Mouse (Mus musculus) midbrain, embryonic 15.5 days (tissue): ENCODE measurements at regions not wholly inside any gene's neighbourhood (a gene's known extent, or its start where the extent isn't known, plus 50 kb on each side); places are given as distances from the start of the nearest gene placed in this dataset. TPM values are rescaled to one million over a fixed set of nuclear protein-coding genes. Genes with fewer than 3 reads are reported as not detected.

Experiments
- ATAC-seq: fragments of 200-750 bp; cut with Nextera tagmentation; replicated peaks from 2 replicates; pipeline ENCODE4 v1.8.0; 2017; ENCODE audit warnings: moderate TSS enrichment
- H3K27ac ChIP-seq: fragments of 300-500 bp; sonication (generic); 2 replicates; pipeline ENCODE4 v1.5.1; 2015; ENCODE audit warnings: mild to moderate bottlenecking, inconsistent platforms
- H3K27me3 ChIP-seq: fragments of 300-500 bp; sonication (generic); replicated peaks from 2 replicates; pipeline ENCODE4 v1.6.1; 2015; ENCODE audit warnings: inconsistent platforms
- H3K36me3 ChIP-seq: fragments of 300-500 bp; sonication (generic); replicated peaks from 2 replicates; pipeline ENCODE4 v1.6.1; 2015; ENCODE audit warnings: inconsistent platforms
- H3K4me1 ChIP-seq: fragments of 300-500 bp; sonication (generic); 2 replicates; pipeline ENCODE4 v1.6.1; 2015; ENCODE audit warnings: inconsistent platforms
- H3K4me2 ChIP-seq: fragments of 300-500 bp; sonication (generic); 2 replicates; pipeline ENCODE4 v1.6.1; 2015; ENCODE audit warnings: inconsistent platforms, mild to moderate bottlenecking, moderate library complexity
- H3K4me3 ChIP-seq: fragments of 300-500 bp; sonication (generic); 2 replicates; pipeline ENCODE4 v1.5.1; 2015; ENCODE audit warnings: mild to moderate bottlenecking, inconsistent platforms
- H3K9ac ChIP-seq: fragments of 300-500 bp; sonication (generic); 2 replicates; pipeline ENCODE4 v1.6.1; 2015; ENCODE audit warnings: mild to moderate bottlenecking, inconsistent platforms
- H3K9me3 ChIP-seq: fragments of 300-500 bp; sonication (generic); 2 replicates; pipeline ENCODE4 v1.6.1; 2016; ENCODE audit warnings: inconsistent platforms
- WGBS: fragments of 180-500 bp; shearing (Covaris S2); methylation state at CpG from one replicate; pipeline ENCODE4 v1.1.7; 2015; ENCODE audit warnings: mixed read lengths; 5-methylcytosine and 5-hydroxymethylcytosine counted together
- microRNA-seq: library from miRNA; unstranded; fragments of <30 nt; microRNA quantifications from one replicate; pipeline ENCODE4, GENCODE M21; 2016

DNA sequence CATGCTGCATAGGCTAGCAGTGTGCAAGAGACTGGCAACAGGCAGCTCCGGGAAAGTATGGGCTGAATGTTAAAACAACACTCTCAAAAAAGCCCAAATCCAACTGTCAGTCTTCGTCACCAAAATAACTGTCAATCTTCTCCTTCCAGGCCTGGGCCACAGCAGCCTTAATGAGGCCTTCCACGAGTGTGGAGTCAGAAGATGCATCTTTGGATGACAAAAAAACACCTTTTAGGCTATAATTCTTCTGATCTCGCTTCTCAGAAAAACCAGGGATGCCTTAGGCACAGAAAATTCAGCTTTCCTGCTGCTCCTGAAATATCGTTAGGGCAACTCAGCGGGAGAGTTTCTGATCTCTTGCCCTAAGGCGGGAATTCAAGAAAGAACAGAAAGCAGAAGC is 82.2 kb upstream of the Zpld1 start:
- Histone ChIP-seq H3K9ac (no peak overlapping the region), H3K36me3 (no peaks in the 10 kb centered on the region), H3K9me3 (no peaks in the 10 kb centered on the region), H3K27ac (no peak overlapping the region), H3K4me3 (no peak overlapping the region), H3K27me3 (no peaks in the 10 kb centered on the region), H3K4me2 (no peak overlapping the region), H3K4me1 (no peaks in the 10 kb centered on the region)
- WGBS, result 59% methylated on average over 7 of the region's 7 CpGs
- peak; percentile 60; the same call in 1 of the 2 replicates for ATAC-seq

- Histone ChIP-seq H3K27ac (no peak overlapping the region), H3K27me3 (no peaks in the 10 kb centered on the region), H3K4me1 (no peaks in the 10 kb centered on the region), H3K9me3 (no peaks in the 10 kb centered on the region), H3K4me3 (no peak overlapping the region), H3K4me2 (no peak overlapping the region), H3K9ac (no peak overlapping the region), H3K36me3 (no peaks in the 10 kb centered on the region)
- no peak for ATAC-seq
Observed at GRCm38 (mm10) chr16:55379189-55379588, 81.4 kb upstream of the Zpld1 start.

GRCm38 (mm10) chr16:55378701-55379100 is 80.9 kb upstream of the Zpld1 start:
- no peak overlapping the region for H3K9ac ChIP-seq
- H3K4me1 ChIP-seq, result no peaks in the 10 kb centered on the region
- no peak overlapping the region for H3K27ac ChIP-seq
- no peaks in the 10 kb centered on the region for H3K36me3 ChIP-seq
- WGBS, result 80% methylated on average over 3 of the region's 3 CpGs
- no peaks in the 10 kb centered on the region for H3K27me3 ChIP-seq
- no peak overlapping the region for H3K4me2 ChIP-seq
- no peak overlapping the region for H3K4me3 ChIP-seq
- no peaks in the 10 kb centered on the region for H3K9me3 ChIP-seq
- no peak for ATAC-seq

- Histone ChIP-seq H3K9me3 (no peaks in the 10 kb centered on the region), H3K4me1 (no peaks in the 10 kb centered on the region), H3K27me3 (no peaks in the 10 kb centered on the region), H3K4me3 (no peak overlapping the region), H3K9ac (no peak overlapping the region), H3K4me2 (no peak overlapping the region), H3K27ac (no peak overlapping the region), H3K36me3 (no peaks in the 10 kb centered on the region)
- no peak for ATAC-seq
- WGBS, result 89% methylated on average over 3 of the region's 3 CpGs
Observed at GRCm38 (mm10) chr16:55375922-55376321, 78.1 kb upstream of the Zpld1 start.

GRCm38 (mm10) chr16:55357686-55358085 is 59.9 kb upstream of the Zpld1 start:
- Histone ChIP-seq H3K4me1 (no peaks in the 10 kb centered on the region), H3K4me3 (no peak overlapping the region), H3K9me3 (no peaks in the 10 kb centered on the region), H3K36me3 (no peaks in the 10 kb centered on the region), H3K4me2 (no peak overlapping the region), H3K9ac (no peak overlapping the region), H3K27me3 (no peaks in the 10 kb centered on the region), H3K27ac (no peak overlapping the region)
- 32% methylated on average over 4 of the region's 4 CpGs for whole genome bisulfite sequencing
- no peak for ATAC-seq

GRCm38 (mm10) chr16:55356097-55356496 is 58.3 kb upstream of the Zpld1 start:
- Histone ChIP-seq H3K4me3 (no peak overlapping the region), H3K27ac (no peak overlapping the region), H3K36me3 (no peaks in the 10 kb centered on the region), H3K9me3 (no peaks in the 10 kb centered on the region), H3K27me3 (no peaks in the 10 kb centered on the region), H3K9ac (no peak overlapping the region), H3K4me1 (no peaks in the 10 kb centered on the region), H3K4me2 (no peak overlapping the region)
- no peak for ATAC-seq
- 77% methylated on average over 3 of the region's 3 CpGs for WGBS

Small RNA genes lying in the stretch of these regions (microRNA-seq; reads per million reads assigned to microRNA genes)
- gene Mir5118, result not detected
